Mouse (Mus musculus) stomach, postnatal 0 days (tissue): ENCODE measurements around the gene Gcfc2.

Source experiments
- CTCF ChIP-seq: IDR thresholded peaks from 2 replicates; pipeline ENCODE4 v1.5.1; 2016; ENCODE audit warnings: antibody characterized with exemption, low read depth, mild to moderate bottlenecking, moderate library complexity
- EP300 ChIP-seq: optimal IDR thresholded peaks from 2 replicates; pipeline ENCODE3; 2016; ENCODE audit warnings: antibody characterized with exemption

GRCm38 (mm10) chr6:81965296-81966067, 42.0 kb downstream of the Gcfc2 start, which contains the start of gene Mrpl19:
- no peak for TF ChIP-seq CTCF
- no peak for TF ChIP-seq EP300
